Mouse (Mus musculus): ENCODE results near the gene Ier2.
"Not testable (repeated sequence)": the region's sequence is repeated elsewhere in the genome, so short reads cannot be mapped to it uniquely, and the experiment has no call there.

Gene Ier2

DNA sequence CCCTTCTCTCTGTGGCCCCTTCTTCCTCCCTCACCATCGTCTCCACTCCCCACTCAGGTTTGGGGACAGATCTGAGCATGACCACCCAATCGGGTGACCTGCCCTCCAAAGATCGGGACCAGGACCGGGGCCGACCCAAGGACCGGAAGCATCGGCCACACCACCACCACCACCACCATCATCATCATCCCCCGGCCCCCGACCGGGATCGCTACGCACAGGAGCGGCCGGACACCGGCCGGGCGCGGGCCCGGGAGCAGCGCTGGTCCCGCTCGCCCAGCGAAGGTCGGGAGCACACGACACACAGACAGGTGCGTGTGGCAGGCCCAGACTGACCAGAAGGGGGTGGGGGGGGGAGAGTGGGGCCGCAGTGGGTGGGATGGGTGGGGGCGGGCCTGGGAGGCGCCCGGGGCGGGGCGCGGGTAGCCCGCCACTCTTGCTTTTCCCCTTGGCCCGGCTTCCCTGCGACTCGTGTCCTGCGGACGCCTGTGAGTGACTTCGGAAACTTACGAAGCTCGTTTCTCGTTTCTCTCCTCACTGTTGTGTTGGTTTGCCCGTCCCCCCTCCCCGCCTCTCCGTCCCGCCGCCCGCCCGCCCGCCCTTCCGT lies 24.0 kb downstream of the Ier2 start:
- DNase-seq = no peak

- DNase-seq = no peak
These were observed 24.6 kb downstream of the Ier2 start for GRCm38 (mm10) chr8:84637946-84638554.

DNA sequence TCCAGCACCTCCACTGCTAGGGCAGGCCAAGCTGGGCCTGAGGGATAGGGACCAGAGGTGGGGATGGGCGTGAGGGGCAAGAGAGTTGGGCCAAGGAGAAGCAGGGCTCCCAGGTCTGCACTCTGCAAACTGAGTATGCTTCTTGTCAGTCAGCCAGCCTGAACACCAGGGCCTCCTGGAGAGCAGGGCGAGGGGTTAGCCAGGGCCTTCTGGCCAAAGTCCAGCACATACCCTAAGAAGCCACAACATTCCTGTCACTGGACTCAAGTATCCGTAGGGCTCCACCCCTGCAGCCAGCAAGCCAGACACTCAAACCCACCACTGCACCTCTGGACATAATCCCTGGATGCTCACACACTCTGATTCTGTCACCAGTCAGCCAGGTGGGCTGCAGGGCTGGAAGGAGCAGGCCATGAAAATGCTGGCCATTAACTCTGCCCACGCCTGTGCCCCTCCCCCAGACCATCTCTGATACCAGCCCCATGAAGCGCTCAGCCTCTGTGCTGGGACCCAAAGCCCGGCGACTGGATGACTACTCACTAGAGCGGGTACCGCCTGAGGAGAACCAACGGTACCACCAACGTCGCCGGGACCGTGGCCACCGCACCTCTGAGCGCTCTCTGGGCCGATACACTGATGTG lies 26.5 kb downstream of the Ier2 start:
- no peak for DNase-seq

DNA sequence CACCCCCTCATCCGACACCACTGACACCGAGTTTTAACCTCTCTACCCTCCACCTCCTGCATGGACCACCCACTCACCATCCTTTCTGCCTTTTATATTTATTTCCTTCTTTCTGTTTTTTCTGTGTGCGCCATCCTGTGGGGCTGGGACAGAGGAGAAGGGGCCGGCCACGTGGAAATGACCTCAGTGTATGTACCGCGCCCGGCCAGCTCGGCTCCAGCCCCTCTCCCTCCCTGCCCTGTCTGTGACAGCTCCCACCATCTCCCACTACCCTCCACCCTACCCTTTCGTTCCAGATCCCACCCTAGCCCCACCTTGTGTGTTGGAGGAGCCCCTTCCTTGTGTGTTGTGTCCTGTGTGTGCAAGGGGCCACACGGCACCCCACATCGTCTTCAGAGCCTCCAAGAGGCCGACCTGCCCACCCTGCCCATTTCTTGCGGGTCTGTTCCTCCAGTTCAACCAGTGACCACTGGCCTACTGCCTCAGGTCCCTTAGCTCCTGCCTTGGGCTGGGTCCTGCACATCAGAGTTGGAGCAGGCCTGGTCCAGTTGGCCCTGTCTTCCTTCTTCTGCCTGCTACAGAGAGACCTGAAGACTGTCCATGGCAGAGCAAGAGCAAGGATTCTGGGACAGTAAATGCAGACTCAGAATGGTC lies 27.1 kb downstream of the Ier2 start:
- no peak for DNase-seq

GRCm38 (mm10) chr8:84634849-84635304 lies 27.8 kb downstream of the Ier2 start:
- DNase-seq = no peak

GRCm38 (mm10) chr8:84633841-84634584 lies 28.6 kb downstream of the Ier2 start:
- DNase-seq = no peak

GRCm38 (mm10) chr8:84631813-84632212 lies 30.8 kb downstream of the Ier2 start:
- DNase-seq = no peak

DNA sequence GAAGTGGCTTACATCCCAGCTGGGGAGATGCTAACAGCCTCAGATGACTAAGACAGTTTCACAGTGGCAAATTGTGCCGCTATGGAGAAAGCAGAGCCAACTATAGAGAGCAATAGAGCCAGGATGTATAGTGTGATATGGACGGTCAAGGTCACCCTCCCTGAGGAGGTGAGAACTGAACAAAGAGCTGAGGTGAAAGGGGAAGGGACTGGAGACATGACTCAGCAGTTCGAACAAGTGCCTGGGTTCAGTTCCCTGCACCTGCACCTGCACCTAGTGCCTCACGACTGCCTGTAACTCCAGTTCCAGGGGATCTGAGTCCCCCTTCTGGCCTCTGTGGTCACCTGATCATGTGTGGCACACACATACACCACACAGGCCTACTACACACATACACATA lies 32.5 kb downstream of the Ier2 start:
- no peak for DNase-seq

DNA sequence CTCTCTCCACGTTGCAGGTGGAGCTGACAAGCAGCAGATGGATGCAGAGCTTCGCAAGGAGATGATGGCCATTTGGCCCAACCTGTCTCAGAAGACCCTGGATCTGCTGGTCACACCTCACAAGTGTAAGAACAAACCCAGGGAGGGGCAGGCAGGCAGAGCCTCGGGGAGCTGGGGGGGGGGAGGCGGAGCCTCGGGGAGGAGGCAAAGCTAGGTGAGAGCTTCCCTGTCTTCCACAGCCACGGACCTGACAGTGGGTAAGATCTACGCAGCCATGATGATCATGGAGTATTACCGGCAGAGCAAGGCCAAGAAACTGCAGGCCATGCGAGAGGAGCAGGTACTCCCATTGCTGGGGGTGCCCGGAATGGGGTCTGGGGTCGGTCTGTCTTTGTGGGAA lies 33.1 kb downstream of the Ier2 start:
- DNase-seq = no peak

DNA sequence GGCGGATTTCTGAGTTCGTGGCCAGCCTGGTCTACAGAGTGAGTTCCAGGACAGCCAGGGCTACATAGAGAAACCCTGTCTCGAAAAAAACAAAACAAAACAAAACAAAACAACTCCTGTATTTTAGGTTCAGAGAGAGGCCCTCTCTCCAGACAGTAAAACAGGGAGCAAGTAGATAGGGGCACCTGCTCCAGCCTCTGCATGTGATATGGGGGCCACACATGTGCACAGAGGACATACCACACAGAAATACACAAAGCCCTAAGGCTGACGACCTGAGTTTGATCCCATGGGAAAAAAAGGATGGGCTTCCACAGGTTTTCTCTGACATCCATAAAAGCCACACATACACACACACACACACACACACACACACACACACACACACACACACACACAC lies 39.2 kb downstream of the Ier2 start:
- not testable (repeated sequence) for DNase-seq

DNA sequence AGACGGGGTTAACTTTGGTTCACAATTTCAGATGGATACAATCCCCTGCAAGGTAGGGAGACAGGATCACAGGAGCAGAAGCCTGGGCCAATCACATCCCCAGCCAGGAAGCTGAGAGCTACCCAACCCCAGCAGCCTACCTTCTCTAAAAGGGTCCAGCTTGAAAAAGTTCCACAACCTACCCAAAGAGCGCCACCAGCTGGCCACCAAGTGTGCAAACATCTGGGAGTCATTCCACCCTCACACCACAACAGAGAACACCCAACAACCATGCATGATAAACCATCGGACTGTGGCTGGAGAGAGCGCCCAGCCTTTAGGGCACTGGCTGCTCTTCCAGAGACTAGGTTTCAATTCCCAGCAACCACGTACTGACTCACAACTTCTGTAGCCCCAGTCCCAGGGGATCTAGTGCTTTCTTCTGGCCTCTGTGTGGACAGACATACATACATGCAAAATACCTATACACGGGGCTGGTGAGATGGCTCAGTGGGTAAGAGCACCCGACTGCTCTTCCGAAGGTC lies 41.5 kb downstream of the Ier2 start:
- DNase-seq = no peak

GRCm38 (mm10) chr8:84617005-84617404 lies 45.6 kb downstream of the Ier2 start:
- no peak for DNase-seq

DNA sequence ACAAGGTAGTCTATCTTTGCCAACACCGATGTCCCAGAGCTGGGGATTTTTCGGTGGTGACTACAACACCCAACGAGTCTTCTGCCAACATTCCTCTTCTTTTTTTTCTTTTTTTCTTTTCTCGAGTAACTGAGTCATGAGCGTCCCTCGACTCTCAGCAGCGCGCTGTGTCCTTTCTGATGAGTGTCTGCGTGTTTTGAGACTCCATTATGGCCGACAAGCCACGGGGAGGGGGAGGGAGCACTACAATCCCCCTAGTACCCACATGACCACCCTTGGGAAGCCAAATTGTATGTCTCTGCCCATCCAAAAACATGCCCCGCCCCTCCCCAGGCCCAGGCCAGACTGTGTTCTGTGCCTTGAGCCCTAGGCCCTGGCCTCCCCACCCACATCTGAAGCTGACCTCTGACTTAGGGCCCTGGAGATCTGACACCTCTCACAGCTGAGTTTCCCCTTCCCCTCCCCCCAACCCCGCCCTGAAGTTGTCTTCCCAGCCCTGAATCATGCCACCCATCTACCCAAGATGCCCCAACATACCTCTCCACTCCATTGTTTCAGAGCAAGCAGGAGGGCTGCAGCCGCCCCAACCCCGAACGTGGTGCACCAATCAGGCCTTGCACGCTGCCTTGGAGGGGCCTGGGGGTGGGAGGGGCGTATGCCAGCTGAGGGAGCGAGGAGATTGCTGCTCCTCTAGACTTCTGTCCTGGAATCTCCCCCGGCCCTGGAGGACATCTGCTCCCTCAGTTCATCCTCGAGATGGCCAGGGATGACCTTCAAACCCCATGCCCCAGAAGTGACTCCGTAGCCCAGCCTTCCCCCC lies 46.8 kb downstream of the Ier2 start:
- DNase-seq = no peak

DNA sequence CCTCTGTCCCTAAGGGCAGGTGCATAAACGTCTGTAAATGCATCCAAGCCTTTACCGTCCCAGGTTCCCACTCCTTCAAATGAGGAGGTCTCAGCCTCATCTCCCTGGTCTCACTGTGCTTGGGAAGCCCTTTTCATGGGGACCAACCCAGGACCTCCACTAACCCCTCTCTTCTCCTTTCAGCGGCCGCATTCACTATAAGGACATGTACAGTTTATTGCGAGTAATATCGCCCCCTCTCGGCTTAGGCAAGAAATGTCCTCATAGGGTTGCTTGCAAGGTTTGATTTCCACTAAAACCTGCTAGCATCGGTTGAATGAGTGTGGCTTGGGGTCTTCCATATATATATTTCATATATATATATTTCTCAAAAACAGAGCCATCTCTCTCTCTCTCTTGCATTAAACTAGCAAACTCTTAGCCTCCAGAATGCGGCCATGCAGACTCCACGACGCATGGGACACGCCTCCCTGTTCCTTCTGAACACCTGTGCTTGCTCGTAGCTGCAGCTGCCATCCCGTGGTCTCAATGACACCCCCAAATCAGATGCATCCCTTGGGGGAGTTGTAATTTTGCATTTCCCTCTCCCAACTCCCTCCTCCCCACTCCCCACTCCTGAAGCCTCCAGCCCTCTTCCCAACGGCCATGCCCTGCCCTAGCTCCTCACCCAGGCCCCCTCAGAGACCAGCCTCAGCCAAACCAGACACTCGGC lies 48.0 kb downstream of the Ier2 start:
- peak; percentile 31 for DNase-seq

Data from kidney, adult 9 months (tissue).